Mouse (Mus musculus) gastrocnemius, postnatal 10 days (tissue): Measurements from ENCODE around the gene Macf1. TPM values are rescaled to one million over a fixed set of nuclear protein-coding genes. Genes with fewer than 3 reads are reported as not detected.
"Not testable (repeated sequence)": the region's sequence is repeated elsewhere in the genome, so short reads cannot be mapped to it uniquely, and the experiment has no call there.

Experiments used
- DNase-seq: peaks from one replicate; pipeline ENCODE4 v3.0.0; 2021; ENCODE audit warnings: mixed read lengths
- total RNA-seq, 2 experiments: library from RNA; stranded (reverse); gene quantifications; 2 replicates each; pipeline ENCODE4 v1.2.3; 2021

Macf1 gene
- total RNA-seq, 2 experiments from 2014 or later = 108 to 144 TPM

DNA sequence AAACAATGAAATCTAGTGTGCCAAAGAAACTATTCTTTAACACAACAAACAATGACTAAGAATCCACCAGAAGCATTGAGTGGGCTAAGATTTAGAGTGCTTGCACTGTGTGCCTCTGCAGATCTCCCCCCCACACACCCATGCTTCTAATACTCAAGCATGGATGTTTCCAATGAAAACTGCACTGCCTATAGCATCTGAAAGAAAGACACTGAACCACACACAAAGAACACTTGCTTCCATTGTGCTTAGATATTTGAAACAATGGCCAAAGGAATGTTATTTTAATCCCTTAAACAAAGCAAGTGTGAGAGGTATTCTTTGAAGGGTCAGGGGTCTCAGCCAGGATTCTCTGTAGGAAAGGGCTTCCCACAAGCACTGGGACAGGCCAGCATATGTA, 140.5 kb downstream of the Macf1 start:
- no peak for DNase-seq

DNA sequence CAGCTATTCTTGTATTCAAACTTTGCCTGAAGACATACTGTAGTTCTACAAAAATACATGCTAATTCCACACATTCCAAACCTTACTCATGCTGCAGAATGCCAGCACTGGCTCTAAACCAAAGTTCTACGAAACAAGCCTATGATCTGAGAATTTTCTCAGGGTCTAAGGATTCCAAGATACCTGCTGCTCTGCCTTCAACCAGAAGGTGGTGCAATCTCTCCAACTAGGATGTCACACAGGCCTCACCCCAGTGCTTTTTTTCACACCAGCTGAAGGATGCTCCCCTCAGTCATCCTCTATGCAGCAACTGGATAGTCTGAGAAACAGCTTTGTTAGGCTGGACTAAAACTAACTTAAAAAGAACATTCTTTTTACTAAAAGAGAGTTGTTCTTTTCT, 148.9 kb downstream of the Macf1 start:
- DNase-seq = peak; percentile 48

DNA sequence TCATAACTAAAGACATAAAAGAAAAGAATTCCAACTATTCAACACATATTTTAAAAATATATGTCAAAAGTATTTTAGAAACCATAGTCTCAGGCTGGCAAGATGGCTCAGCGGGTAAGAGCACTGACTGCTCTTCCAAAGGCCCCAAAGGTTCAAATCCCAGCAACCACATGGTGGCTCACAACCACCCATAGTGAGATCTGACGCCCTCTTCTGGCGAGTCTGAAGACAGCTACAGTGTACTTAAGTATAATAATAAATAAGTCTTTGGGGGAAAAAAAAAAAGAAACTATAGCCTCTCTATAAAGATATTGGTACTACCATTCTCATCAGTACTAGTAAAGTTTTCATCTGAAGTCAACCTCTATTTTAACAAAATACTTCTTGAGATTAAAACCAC, 152.2 kb downstream of the Macf1 start:
- no peak for DNase-seq

DNA sequence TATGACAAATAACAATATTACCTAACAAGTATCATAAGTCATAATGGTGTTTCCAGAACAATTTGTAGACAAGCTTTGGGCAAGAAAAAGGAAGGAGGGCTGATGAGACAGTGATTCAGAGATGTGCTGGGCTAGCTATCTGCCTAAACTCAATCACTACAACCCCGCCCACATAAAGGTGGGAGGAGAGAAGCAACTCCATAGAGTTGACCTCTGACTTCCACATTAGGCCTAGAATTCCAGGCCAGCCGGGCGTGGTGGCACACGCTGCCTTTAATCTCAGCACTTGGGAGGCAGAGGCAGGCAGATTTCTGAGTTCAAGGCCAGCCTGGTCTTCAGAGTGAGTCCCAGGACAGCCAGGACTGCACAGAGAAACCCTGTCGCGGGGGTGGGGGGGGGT, 153.2 kb downstream of the Macf1 start:
- no peak for DNase-seq

DNA sequence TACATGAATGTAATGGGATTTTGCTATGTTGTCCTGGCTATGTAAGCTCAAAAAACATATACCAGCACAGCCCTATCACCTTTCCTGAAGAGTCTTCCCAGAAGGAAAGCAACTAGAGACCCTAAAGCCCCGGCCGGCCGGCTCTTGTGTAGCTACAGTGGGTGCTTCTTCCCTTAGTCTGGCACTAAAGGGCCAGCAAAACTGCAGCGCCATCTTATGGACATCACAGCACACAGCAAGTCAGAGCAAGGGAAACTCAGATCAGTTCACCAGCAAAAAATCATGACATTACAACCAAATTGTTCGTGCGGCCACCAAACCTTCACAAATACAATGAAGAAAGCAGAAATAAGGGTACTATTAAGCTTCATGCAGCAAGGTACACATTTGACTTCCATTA, 154.9 kb downstream of the Macf1 start:
- peak; percentile 29 for DNase-seq

DNA sequence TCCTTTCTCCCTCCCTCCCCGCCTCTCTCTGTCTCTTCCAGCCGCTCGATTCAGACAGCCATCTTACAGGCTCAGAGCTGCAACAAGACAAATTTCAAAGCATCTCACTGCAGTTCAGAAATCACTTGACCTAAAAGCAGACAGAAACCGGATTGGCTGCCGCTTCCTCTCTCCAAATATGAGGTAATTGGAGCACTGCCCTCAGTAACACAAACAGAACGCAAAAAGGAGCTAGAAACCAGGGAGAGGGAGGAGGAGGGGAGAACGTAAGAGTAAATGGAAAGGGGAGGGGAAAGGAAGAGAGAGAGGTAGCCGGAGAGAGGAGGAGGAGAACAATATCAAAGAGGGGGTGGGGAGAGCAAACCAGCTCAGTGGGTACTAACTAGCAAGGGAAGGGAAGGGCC, 156.6 kb downstream of the Macf1 start:
- DNase-seq = peak; percentile 5

DNA sequence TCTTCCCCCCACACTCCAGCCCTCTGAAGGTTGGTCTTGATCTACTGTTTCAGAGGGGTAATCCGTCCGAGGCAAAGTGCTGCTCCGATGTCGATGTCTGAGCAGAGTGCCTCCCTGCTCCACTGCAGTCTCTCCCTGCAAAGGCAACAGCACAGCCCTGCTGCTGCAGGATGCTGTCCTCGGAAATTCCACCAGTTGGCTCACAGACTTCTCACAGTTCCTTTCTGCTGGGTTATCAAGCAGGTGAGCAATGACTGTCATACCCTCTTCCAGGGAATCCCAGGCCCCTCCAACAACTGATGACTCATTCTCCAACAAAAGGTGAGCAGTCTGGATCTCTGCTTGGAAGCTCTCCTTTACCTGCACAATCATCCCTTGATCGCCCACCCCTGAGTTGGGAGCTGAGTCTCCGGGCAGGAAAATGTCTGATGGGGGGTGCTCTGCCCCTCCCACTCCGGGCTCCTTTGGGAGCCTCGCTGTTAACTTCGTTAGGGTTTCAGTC, 157.3 kb downstream of the Macf1 start:
- DNase-seq = no peak

DNA sequence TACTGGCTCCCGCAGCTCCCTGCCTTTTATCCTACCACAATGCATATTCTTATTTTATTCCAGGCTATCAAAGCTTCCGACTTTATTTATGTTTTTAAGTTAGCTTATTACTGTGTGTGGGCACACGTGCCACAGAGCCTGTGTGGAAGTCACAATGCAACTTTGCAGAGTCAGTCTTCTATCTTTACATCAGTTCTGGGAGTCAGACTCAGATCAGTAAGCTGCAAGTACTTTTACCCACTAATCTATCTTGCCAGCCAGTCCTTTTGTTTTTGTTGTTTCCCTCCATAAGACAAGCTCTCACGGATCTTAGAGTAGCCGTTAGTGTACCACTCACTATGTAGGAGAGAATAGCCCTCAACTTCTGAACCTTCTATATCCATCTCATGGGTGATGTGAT, 159.4 kb downstream of the Macf1 start:
- DNase-seq = no peak

DNA sequence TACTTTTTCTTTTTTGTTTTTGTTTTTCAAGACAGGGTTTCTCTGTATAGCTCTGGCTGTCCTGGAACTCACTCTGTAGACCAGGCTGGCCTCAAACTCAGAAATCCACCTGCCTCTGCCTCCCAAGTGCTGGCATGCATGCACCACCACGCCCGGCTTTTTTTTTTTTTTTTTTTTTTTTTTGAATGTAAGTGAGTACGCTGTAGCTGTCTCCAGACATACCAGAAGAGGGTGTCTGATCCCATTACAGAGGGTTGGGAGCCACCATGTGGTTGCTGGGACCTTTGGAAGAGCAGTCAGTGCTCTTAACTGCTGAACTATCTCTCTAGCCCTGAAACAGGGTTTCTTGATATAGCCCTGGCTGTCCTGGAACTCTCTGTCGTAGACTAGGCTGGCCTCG, 164.0 kb downstream of the Macf1 start:
- DNase-seq = not testable (repeated sequence)

DNA sequence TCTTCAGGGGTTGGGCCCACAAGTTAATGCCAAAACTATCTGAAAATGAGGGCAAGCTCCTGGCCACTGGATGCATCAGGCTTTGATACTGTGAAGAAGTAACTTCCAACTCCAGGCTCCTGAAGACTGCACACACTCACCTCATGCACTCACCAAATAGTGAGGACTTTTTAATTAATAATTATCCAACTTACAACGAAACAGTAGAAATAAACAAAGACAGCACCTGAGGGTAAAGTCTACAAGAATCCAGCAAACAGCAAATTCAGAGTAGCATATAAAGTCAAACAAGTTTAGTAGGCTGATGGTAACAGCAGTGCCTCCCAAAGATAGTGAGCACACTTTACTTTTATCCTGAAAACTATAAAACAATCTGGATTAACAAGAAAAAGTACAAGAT, 168.5 kb downstream of the Macf1 start:
- DNase-seq = no peak

DNA sequence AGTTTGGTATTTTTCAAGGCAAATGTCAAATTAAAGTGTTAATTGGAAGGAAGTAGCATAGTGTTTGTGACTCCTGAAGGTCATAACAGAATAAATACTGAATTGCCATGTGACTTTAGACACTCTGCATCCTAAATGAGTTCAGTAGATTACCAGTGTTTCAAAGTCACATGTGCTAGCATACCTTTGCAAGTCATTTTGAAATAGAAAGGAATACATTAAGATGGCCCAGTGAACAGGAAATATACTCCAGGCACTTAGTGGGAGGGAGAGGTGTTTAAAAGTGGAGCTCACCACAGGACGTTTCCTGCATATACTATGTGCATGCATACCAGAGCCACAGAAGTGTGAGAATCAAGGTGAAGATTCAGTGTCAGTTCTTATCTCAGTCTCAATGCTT, 174.0 kb downstream of the Macf1 start:
- no peak for DNase-seq

DNA sequence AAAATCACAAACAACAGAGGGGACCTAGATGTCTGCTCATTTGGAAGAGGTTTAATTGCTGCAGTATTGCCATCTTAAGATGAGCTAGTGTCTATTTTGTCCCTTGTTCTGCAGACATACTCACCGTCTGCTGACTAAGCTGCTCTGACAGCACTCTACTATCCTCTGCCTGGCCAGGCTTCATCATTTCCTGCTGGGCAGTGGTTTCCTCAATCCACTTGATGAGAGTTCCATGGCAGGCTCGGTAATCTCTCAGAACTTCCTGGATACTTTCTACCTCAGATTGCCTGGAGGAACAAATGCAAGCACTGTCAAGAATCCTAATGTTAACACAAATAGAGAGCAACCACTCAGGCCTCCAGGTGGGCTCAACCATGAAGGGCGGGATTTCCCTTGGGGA, 195.1 kb downstream of the Macf1 start:
- DNase-seq = no peak

DNA sequence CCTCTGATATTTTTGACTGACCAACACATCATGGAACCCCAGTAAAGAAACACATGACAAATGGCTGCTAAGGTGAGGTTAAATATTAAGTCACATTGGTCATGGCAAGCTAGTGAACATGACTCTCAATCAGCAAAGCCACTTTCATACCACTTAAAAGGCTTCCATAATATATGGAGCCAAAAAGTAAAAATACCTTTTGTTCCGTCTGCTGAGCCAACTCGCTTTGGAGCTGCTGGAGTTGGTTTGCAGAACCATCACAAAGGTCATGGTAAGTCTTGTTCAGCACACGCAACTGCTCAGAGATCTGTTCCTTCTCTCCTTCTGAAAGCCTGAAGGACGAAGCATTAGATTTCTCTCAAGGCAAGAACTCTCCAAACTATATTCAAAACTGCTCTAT, 204.2 kb downstream of the Macf1 start:
- no peak for DNase-seq

DNA sequence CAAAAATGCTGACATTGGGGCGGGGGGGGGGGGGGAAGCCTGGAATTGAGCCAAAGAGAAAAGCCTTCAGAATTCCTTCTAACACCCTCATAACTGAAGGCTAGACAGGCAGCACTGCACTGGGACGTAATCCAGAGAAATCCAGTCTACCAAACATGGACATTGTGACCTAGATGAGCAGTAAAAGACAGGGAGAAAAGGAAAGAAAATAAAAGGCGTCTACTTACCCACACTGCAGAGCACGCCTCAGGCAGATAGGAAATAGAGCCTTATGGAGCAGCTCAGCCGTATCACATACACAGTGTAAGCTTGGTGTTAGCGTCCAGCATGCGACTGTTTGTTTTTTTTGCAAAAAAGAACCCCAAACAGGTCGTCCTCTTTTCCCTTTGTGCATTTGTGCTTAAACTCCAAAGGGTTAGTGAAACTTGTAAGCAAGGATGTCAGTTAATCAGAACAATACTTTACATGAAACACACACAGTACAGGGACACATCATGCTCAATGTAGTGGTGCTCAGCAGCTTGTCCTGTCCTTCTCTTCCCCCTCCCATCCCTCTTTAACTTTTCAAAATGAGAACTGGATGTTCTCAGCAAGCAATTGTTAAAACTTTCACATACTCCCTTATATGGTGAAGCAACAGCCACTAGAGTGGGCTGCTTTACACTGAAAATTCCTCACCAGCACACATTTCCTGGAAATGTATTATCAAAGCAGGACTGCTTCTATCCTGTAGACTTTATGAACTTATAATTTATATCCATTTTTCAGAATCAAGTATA, 205.3 kb downstream of the Macf1 start:
- no peak for DNase-seq

DNA sequence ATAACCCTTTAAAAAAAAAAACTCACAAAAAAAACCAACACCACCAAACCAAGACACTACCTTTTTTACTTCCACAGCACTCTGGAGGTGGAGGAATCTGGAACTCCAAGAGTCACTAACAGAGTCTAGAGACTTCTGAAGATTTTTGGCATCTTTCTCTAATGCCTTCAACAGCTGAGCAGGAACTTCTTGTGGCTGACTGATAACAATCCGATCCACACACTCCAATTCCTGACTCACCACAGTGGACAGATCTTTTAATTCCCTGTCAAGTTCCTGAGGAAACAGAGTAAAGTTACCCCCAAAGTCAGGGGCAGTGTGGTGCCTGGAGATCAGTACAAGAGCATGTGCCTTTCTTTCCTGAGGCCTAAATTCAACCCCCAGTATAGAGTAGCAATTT, 218.4 kb downstream of the Macf1 start:
- no peak for DNase-seq

DNA sequence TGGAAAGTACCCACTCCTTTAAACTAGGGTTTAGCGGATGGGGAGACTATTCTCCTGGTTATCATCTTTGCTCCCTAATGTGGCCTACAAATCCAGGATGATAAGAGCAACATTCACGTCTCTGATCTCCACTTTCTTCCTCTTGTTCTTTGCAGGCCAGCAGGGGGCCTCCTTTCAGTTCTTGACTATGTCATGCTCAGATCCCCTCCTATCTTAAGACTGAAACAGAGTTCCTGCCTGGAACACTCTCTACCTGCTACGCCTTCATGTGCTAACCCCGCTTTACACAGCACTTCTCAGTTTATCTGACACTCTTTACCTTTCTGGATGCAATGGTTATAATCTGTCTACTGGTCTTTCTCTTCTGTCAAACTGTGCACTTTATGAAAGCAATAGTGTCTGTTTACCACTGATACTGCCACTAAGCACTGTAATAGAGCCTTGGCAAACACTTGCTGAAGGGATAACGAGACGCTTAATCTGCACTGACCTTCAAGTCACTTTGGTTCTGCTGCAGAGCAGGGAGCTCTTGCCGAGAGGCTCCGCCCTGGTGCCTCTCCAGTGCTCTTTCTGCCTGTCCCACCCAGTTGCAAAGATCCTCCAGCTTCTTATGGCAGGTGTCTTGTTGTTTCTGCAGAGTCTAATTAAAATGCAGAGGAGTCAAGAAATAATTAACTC, 223.4 kb downstream of the Macf1 start:
- no peak for DNase-seq

DNA sequence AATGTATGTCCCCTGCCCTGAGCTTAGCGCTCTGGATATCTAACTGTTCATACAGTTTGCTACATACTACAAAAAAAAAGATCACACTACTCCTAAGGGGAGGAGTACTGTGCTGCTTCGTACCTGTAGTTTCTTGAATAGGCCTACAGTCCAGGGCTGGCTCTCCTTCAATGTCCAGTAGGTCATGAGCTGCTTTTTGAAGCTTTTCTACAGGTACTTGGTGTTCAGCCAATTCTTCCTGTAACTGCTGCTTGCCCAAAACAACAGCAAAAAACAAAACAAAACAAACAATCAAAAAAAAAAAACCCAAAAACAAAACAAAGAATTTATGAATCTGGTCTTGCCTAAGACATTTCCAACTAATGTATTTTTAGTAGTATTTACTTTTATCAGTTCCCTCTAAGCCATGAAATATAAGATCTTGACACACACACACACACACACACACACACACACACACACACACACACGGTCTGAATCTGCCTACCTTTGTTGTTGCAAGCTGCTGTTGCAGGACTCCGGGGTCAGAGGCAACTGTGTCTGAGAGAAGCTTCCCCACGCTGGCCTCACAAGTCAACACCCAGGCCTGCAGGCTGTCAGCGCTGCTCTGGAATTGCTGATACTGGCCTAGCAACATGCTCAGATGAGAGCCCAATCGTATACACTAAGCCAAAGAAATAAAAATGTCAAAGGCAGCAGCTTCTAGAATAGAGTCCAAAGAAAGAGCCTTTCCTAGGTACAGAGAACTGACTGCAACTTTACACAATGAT, 229.1 kb downstream of the Macf1 start:
- no peak for DNase-seq

DNA sequence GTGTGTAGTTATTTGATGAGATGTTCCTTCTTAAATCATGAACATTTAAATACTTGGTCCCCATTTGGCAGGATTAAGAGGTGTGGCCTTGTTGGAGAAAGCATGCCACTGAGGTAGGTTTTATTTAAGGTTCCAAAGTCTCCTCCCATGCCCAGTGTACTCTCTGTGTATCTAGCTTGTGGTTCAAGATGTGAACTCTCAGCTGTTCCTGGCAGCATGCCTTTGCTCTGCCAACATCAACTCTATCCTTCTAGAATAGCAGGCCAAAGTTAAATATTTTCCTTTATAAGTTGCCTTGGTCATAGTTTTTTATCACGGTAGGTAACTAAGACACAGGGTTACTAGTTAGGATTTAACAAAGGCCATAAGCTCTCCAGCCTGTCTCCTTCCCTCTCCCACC, 230.4 kb downstream of the Macf1 start:
- DNase-seq = no peak

DNA sequence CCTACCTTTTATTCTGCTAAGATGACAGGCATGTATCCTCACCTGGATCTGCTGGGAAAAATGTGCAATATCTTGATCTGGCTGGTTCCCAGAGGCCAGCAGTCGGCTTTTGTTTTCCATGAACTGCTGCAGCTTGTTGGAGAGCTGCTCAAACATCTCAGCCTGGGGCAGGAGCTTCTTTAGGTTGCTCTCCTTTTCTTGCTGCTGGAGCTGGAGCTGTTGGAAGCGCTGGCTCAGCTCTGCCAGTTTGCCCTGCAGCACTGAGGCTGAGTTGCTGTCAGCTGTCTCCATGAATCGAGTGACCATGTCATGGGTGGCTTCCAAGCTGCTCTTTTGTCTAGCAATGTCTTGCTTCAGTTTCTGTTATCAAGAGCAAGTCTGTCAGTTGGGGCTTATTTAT, 232.2 kb downstream of the Macf1 start:
- DNase-seq = no peak

DNA sequence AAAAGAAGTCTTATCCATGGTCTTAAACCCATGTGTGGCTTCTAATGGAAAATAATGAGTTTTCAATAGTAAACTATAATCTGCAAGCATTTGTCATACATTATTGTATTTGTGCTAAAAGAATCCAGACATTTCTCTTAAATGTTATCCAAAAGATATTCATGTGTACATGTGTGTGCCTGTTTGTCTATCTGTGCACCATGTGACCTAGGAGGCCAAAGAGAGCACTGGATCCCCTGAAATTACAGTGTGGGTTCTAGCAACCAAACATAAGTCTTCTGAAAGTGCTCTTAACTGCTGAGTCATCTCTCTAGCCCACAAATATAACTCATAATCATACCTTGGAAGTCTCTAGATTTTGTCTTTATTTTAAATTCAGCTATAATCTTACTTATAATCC, 234.9 kb downstream of the Macf1 start:
- no peak for DNase-seq

DNA sequence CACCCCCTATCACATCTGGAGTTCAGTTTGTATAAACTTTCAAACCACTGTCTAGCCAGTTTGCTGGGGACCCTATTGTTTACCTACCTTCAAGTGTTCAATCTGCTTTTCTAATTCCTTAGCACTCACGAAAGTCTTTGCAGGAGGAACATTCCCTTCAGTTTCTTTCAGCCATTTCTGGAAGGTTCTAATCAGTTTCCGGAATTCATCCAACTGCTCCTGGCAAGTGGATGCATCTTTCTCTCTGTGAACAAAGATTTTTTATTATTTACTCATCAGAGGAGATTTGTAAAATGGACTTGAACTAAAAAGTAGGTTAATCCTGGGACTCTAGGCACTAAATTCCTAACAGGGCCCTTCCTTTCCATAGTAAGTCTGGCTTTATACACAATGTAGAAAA, 236.1 kb downstream of the Macf1 start:
- DNase-seq = no peak

DNA sequence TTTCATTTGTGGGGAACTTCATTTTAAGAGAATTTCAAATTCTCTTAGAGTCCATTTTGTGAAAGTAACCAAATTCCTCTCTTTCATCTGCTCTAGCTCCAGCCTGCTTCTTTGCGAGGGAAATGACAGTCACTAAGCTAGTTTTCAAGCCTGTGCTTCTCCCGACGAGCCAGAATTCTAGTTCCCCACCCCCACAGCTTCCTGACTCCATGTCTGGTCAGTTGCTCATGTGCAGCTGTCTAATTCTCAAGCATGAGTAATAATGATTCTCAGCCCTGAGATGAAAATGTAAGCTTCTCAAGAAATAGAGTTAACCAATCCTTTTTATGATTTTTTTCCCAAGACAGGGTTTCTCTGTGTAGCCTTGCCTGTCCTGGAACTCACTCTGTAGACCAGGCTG, 236.9 kb downstream of the Macf1 start:
- no peak for DNase-seq

DNA sequence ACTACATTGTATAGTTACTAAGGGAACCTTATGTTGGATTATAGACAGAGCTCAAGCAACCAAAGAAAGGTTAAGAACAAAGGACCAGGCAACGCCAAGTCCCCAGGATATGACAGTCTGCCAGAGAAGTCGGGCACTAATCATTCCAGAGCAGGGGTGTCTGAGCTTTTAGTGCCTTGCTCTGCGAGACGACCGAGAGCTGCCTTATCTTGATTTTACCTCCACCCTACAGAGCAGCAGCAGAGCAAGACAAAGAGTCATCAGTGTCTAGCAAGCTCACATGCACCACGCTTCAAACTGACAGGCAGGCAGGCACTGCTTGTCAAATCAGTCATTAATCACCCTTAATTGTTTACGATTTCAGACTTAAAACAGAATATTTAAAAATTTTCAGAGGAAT, 237.4 kb downstream of the Macf1 start:
- no peak for DNase-seq
